Mouse (Mus musculus) testis, postnatal 14 days (tissue): ENCODE results near the gene Rnf167.

ENCODE experiments used
- DNase-seq: peaks from one replicate; pipeline ENCODE4 v3.0.0; 2021; ENCODE audit warnings: low spot score

The Rnf167 gene

DNA sequence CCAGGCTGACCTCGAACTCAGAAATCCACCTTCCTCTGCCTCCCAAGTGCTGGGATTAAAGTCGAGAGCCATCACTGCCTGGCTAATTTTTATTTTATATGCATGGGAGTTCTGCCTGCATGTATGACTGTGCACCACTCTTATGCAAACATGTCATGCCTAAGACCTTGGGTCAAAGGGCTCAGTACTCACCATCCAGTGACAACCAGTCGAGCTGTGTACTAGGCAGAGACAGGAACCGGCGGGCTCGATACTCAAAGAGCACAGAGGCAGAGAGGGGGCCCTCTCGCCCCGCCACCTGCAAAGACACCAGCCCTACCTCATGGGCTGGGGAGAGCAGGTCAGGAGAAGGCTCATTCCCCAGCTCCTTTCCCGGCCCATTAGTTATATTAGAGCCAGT is 31.1 kb downstream of the Rnf167 start:
- no peak for DNase-seq

DNA sequence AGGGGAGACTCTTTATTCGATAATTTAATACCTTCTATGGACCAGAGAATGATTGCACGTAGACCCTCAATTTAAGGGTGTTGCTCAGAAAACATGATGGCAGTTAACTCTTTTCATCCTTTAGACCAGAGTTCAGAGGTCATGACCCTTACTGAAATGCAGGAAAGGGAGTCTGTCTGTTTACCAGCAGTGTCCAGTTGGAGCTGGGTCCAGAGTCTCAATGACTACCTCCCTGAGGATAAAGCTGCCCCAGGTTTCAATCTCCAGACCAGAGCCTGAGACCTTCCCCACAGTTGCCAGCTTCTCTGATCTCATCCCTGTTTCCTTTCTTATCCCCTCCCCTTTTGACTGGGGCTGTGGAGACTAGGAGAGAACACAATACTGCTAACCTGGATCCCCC is 31.5 kb downstream of the Rnf167 start:
- no peak for DNase-seq

DNA sequence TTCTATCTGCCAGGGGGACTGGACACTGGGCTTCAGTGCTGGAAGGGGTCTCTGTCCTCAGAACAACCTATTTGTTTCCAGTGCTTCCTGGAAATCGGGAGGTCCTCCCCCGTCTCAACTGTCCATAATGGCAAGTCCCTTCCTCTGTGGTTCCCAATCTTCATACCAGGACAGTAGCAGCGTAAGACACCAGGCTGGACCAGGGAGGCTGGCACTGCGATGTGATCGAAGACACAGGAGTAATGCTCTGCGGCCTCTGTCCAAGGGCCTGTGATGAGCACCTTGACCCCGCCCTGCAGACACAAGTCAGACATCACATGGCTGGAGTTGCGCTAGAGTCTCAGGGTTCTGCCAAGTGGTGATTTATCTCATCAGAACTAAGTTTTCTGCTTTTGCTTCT is 32.3 kb downstream of the Rnf167 start:
- no peak for DNase-seq

DNA sequence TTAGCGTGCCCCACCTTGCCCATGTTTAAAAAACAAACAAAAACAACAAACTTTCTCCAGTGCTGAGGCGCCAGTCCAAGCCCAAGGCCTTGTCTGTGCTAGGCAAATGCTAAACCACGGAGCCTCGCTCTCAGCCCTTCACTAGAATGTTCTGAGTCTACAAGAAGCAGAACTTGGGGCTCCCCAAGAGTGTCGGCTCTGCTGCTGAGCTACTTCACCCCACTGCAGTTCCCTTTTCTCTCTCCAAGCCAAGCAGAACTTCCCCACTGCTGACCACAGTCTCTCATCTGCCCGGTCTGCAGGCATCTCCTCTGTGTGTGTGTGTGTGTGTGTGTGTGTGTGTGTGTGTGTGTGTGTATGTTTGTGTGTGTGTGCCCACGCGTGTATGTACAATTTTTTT is 32.9 kb downstream of the Rnf167 start:
- DNase-seq, result no peak

DNA sequence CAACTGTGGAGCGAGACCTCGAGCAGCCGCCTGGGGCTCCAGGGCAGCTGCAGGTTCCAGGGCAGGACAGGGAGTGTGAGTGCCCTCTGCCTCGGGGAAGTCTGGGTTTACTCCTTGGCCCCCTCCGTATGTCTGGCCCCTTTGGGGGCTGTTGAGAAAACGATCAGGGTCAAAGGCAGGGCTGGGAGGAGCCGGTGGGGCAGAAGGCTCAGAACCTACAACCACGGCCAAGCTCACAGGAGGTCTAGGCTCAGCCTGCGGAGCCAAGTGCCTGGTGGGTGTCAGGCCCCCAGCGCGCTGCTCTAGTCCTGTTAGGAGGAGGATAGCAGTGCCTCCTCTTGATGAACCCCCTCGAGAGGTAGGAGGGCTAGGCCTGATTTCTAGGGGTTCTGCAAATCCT is 34.1 kb downstream of the Rnf167 start:
- no peak for DNase-seq

DNA sequence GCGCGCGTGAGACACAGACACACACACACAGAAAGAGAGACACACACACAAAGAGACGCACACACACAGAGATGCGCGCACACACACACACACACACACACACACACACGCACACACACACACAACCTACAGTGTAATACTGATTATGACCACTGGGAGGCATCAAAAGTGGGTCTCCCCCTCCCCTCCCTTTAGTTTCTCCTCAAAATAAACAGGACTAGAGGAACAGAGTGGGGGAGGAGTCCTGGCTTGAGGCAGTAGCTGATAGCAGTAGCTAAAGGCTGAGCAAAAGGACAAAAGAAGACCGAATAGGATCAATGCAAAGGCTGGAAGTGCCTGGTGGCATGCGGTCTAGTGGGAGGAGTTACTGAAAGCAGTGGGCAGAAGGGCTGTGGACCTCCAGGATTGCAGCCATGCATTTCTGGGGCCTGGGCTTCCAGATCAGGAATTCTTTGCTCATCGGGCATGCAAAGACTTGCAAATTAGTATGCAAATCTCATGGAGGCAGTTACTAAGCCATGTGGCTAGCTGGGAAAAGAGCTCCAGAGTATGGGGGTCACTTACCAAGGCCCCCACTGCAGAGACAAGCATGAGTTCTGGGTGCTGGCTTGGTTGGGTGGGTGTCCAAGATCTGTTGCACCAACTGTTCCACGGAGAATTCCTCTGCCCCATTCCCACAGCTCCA is 35.0 kb downstream of the Rnf167 start:
- DNase-seq, result no peak

DNA sequence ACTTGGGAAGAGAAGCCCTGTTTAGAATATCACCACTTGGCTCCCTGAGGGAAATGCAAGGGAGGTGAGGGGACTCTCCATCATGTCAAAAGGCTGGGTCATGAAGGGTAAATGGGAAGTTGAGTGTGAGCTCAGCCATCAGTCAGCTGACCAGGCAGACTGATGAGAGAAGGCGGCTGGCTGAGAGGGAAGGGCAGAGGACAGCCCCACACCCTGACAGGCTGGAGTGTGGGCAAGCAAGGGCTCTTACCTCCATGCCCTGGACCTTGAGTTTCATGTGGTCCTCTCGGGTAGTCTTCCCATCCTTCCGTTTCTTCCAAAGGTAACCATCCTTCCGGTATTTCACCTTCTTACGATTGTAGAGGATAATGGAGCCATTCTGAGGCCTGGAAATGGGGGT is 36.6 kb downstream of the Rnf167 start:
- no peak for DNase-seq

DNA sequence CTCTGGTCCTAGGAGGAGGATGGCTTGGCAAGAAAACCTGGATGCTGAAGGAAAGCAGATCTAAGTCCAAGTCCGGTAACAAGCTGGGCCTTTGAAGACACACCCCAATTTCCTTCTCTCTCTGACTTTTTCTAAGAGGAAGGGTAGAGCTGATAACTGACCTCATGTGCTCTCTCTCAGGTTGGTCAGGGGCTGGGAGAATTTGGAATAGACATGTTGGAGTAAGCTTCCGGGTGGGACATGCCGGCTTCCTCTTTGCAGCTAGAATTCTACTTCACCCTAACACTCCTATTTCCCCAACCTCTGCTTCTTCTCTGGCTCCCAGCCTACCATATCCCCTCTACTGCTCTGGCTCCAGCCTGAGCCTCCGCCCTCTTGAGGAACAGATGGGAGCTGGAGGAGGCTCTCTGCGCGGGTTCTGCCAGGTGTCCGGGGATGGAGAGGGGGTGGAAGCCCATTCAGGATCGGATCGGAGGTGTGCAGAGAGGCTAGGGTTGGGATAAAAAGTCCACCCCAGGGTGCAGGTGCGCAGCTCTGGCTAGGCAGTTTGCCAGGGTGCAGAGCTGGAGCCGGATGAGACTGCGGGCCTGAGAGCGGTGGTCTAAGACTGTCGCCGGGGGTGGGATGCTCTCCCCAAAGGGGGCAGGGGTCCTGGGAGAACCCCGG is 40.0 kb downstream of the Rnf167 start:
- DNase-seq, result no peak

DNA sequence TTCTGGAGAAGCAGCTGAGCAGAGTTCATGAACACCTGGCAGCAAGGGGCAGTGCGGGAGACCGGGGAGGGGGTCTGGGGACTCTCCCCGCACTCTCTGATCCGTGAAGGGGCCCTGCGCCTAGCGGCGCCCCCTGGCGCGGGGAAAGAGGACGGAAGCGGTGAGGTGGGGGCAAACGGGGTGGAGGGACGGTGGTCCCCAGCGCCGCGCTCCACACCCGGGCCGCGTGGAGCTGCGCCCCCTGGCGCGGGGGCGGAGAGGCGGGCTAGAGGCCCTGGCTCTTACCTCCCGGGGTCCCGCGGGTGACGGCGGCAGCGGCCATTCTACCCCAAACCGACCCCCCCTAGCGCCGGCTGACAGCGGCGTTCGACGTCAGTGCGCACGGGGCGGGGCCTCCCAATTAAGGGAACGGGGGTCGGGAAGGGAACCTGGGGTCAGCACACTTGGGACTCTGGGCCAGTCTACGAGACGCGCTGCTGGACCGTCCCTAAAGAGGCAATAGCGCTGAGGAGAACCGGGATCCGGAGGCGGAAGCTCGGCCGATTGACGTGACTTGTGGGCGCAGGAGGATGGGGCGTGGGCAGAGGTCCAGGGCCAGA is 40.7 kb downstream of the Rnf167 start, which contains the start of gene Camta2:
Camta2 (minus strand) TSS at position 505 of the 599 bp plus-strand sequence.
- peak; percentile 89 for DNase-seq

DNA sequence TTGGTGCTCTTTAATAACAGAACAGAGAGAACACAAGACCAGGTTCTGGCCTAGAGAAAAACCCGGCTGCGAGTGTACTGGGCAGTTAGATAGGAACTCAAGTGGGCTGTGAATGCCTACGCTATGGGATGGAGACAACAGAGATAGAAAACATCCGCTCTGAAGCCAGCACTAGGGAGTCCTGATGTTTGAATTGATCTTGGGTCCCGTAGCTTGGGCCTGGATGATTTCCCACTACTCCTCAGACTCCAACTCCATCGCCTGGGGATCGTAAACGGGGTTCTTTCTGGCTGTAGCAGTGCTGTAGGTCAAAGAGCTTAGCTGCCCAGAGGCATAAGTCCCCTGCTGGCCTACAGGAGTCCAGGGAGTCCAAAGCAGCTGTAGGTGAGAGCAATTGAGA is 41.3 kb downstream of the Rnf167 start:
- no peak for DNase-seq

DNA sequence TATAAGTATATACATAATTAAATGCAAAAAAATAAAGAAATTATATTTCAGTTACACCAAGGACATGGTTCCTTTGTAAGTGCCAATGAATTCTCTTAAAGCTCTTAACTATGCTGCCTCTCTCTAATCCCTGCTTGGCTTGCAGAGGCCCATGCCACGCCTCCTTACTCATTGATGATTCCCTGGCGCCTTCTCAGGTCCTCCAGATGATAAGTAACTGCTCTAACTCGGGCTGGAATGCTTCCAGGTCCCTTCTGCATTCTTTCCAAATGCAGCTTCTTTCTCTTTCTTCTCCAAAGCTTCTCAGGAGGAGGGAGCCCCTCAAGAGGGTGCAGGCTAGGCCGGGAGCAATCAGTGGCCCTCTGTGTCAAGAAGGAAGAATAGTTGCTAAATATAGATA is 42.5 kb downstream of the Rnf167 start:
- DNase-seq, result no peak

DNA sequence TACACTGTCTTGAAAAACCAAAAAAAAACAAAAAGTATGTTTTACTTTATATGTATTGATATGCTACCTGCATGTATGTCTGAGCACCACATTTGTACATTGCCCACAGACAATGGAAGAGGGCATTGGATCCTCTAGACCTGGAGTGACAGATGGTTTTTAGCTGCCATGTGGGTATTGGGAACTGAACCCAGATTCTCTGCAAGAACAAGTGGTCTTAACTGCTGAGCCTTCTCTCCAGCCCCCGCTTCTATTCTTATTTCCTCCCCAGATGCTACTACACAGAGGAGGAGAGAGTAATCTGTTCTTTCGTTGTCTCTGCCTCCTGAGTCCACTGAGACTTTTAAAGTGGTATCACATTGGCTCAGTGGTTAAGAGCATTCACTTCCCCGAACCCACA is 46.5 kb downstream of the Rnf167 start:
- no peak for DNase-seq

DNA sequence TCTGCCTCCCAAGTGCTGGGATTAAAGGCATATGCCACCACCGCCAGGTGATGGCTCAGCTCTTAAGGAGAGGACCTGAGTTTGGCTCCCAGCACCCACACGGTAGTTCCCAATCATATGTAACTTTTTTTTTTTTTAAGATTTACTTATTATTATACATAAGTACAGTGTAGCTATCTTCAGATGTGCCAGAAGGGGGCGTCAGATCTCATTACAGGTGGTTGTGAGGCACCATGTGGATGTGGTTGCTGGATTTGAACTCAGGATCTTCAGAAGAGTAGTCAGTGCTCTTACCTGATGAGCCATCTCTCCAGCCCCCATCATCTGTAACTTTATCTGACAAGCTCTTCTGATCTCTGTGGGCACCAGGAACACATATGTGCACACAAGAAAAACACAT is 50.3 kb downstream of the Rnf167 start:
- DNase-seq, result no peak

DNA sequence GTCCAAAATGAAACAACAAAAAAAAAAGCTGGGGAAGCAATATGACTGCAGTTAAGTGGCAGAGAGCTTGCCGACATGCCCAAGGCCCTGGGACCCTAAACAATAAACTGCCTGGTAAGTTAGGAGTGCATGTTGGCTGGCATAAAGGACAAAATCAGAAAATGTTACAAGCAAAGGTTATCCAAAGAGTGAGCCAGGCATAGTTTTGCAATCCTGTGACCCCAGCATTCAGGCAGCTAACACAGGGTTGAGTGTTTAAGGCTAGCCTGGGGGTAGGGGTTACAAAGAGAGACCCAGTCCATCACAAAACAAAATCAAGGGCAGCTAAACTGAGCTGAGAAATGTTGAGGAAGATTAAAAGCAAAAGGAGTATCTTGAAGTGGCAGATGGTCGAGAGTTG is 52.0 kb downstream of the Rnf167 start:
- DNase-seq, result no peak

DNA sequence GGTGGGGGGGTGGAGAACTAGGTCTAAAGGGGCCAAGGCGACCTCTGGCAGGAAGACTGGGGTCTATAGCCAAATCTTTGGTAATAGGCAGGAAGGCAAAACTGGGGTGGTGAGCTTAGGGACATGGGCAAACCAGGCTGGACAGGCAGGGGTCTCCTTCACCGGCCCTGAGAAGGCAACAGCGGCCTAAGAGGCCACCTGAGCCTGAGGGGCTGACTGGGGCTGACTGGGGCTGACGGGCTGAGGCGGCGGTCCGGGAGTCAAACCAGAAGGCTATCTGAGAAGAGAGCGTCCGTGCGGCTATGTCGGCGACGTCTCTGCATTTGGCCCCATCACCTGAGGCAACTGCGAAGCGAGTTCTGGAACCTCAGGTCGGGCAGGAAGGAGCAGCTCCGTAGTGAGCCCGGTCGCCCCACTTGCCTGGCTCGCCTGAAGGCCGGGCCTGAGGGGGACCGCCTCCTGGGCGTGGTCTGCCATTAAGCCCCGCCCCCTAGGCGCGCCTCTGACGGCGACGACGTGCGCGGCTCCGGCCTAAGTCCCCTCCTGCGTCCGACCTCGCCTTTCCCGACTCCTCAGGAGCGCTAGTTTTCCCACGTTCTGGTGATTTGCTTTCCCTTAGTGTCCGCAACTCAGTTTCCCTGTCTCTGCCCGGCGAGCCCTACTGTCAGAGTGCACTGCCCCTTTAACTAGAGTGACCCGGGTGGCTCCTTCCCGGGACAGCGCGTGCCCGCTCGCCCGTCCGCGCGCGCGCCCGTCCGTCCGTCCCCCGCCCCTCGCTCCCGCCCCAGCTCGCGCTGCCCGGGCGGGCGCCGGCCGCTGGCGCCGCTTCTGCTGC is 52.9 kb downstream of the Rnf167 start, which contains the start of the genes Inca1 and Kif1c:
Inca1 (minus strand) TSS at position 434 of the 835 bp plus-strand sequence.
Kif1c (plus strand) TSS at position 827 of the 835 bp plus-strand sequence.
- peak; percentile 94 for DNase-seq

DNA sequence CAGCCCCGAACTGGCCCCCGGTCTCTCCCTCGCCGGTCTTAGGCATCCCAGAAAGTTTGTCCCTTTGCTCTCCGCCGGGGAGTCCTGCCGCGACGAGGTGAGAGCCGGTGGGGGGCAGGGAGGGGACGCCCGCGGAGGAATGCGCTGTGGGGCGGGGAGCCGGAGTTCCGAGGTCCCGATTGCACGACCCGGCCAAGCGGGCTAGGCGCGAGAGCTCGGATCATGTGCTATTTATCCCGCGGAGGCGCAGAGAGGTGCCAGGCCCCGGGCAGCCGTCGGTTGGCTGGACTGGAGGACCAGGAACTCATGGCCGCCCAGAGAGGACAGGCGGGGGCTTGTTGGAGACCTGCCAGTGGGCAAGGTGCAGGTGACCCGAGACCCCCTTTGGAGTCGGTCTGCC is 53.6 kb downstream of the Rnf167 start:
- peak; percentile 69 for DNase-seq
